Mouse (Mus musculus): ENCODE measurements around the gene Nubpl.
"Not testable (repeated sequence)": the region's sequence is repeated elsewhere in the genome, so short reads cannot be mapped to it uniquely, and the experiment has no call there.

Nubpl gene

GRCm38 (mm10) chr12:52097650-52098070 lies at the start of gene Nubpl:
Gene Nubpl (plus strand): TSS chr12:52097737.
- in situ Hi-C loops (cut with MboI, MseI), result no loop called here

- in situ Hi-C loops (cut with MboI, MseI), result loop anchor here (10.0 to 25.0 kb wide), 2 partner anchors 463 to 1225 kb away; partner anchors contain the start of gene Arhgap5
Observed at GRCm38 (mm10) chr12:52049324-52049723, 48.2 kb upstream of the Nubpl start.

- in situ Hi-C loops (cut with MboI, MseI), result not testable (repeated sequence)
Observed at GRCm38 (mm10) chr12:52079296-52079695, 18.2 kb upstream of the Nubpl start.

- in situ Hi-C loops (cut with MboI, MseI), result no loop called here
Observed at GRCm38 (mm10) chr12:52097049-52097649, 388 bp upstream of the Nubpl start.

GRCm38 (mm10) chr12:52120276-52120675 lies 22.7 kb downstream of the Nubpl start:
- in situ Hi-C loops (cut with MboI, MseI), result no loop called here

- in situ Hi-C loops (cut with MboI, MseI), result no loop called here
Observed at GRCm38 (mm10) chr12:52126407-52126806, 28.9 kb downstream of the Nubpl start.

GRCm38 (mm10) chr12:52129072-52129471 lies 31.5 kb downstream of the Nubpl start:
- in situ Hi-C loops (cut with MboI, MseI), result no loop called here

GRCm38 (mm10) chr12:52132256-52132655 lies 34.7 kb downstream of the Nubpl start:
- in situ Hi-C loops (cut with MboI, MseI), result no loop called here

- in situ Hi-C loops (cut with MboI, MseI), result no loop called here
Observed at GRCm38 (mm10) chr12:52138296-52138695, 40.8 kb downstream of the Nubpl start.

GRCm38 (mm10) chr12:52146639-52147038 lies 49.1 kb downstream of the Nubpl start:
- in situ Hi-C loops (cut with MboI, MseI), result no loop called here

- in situ Hi-C loops (cut with MboI, MseI), result no loop called here
Observed at GRCm38 (mm10) chr12:52149448-52149847, 51.9 kb downstream of the Nubpl start.

GRCm38 (mm10) chr12:52152071-52152470 lies 54.5 kb downstream of the Nubpl start:
- in situ Hi-C loops (cut with MboI, MseI), result no loop called here

GRCm38 (mm10) chr12:52154906-52155305 lies 57.4 kb downstream of the Nubpl start:
- in situ Hi-C loops (cut with MboI, MseI), result no loop called here

- in situ Hi-C loops (cut with MboI, MseI), result no loop called here
Observed at GRCm38 (mm10) chr12:52164414-52164813, 66.9 kb downstream of the Nubpl start.

GRCm38 (mm10) chr12:52186205-52186793 lies 88.8 kb downstream of the Nubpl start:
- in situ Hi-C loops (cut with MboI, MseI), result no loop called here

- in situ Hi-C loops (cut with MboI, MseI), result no loop called here
Observed at GRCm38 (mm10) chr12:52186963-52187590, 89.5 kb downstream of the Nubpl start.

GRCm38 (mm10) chr12:52198471-52198870 lies 100.9 kb downstream of the Nubpl start:
- in situ Hi-C loops (cut with MboI, MseI), result no loop called here

GRCm38 (mm10) chr12:52209121-52209610 lies 111.6 kb downstream of the Nubpl start:
- in situ Hi-C loops (cut with MboI, MseI), result no loop called here

GRCm38 (mm10) chr12:52211144-52211543 lies 113.6 kb downstream of the Nubpl start:
- in situ Hi-C loops (cut with MboI, MseI), result no loop called here

- in situ Hi-C loops (cut with MboI, MseI), result no loop called here
Observed at GRCm38 (mm10) chr12:52214837-52215236, 117.3 kb downstream of the Nubpl start.

GRCm38 (mm10) chr12:52224954-52225353 lies 127.4 kb downstream of the Nubpl start:
- in situ Hi-C loops (cut with MboI, MseI), result no loop called here

GRCm38 (mm10) chr12:52228746-52229145 lies 131.2 kb downstream of the Nubpl start:
- in situ Hi-C loops (cut with MboI, MseI), result no loop called here

GRCm38 (mm10) chr12:52231929-52232328 lies 134.4 kb downstream of the Nubpl start:
- in situ Hi-C loops (cut with MboI, MseI), result not testable (repeated sequence)

Measured in T-helper 2 cell (primary cell).